Mouse (Mus musculus): ENCODE measurements around the gene Defb20.
"Not testable (repeated sequence)": the region's sequence is repeated elsewhere in the genome, so short reads cannot be mapped to it uniquely, and the experiment has no call there.

The Defb20 gene

GRCm38 (mm10) chr2:152476763-152477162, at the start of gene Defb20:
Gene Defb20, plus strand, starts transcription at chr2:152477063.
- DNase-seq (ENCODE audit: low spot score in 2 of 2): no peak

GRCm38 (mm10) chr2:152427493-152427892, 49.4 kb upstream of the Defb20 start:
- DNase-seq (ENCODE audit: low spot score in 2 of 2): peak in 1 of 2 experiments; percentile 39

- not testable (repeated sequence) for DNase-seq (ENCODE audit: low spot score in 2 of 2)
These were observed 48.4 kb upstream of the Defb20 start for GRCm38 (mm10) chr2:152428481-152428880.

- no peak for DNase-seq (ENCODE audit: low spot score in 2 of 2)
These were observed 40.4 kb upstream of the Defb20 start for GRCm38 (mm10) chr2:152436405-152436901.

GRCm38 (mm10) chr2:152436983-152437860, 39.6 kb upstream of the Defb20 start:
- peak; percentile 66 to 72 for DNase-seq (ENCODE audit: low spot score in 2 of 2)

- DNase-seq (ENCODE audit: low spot score in 2 of 2): no peak
These were observed 37.9 kb upstream of the Defb20 start for GRCm38 (mm10) chr2:152438963-152439362.

GRCm38 (mm10) chr2:152439833-152440232, 37.0 kb upstream of the Defb20 start:
- DNase-seq (ENCODE audit: low spot score in 2 of 2): no peak

- DNase-seq (ENCODE audit: low spot score in 2 of 2): no peak
These were observed 34.5 kb upstream of the Defb20 start for GRCm38 (mm10) chr2:152442322-152442721.

GRCm38 (mm10) chr2:152443281-152443680, 33.6 kb upstream of the Defb20 start:
- DNase-seq (ENCODE audit: low spot score in 2 of 2): no peak

GRCm38 (mm10) chr2:152446642-152447041, 30.2 kb upstream of the Defb20 start:
- DNase-seq (ENCODE audit: low spot score in 2 of 2): no peak

- DNase-seq (ENCODE audit: low spot score in 2 of 2): no peak
These were observed 29.4 kb upstream of the Defb20 start for GRCm38 (mm10) chr2:152447461-152447860.

GRCm38 (mm10) chr2:152450241-152450640, 26.6 kb upstream of the Defb20 start:
- peak; percentile 26 to 56 for DNase-seq (ENCODE audit: low spot score in 2 of 2)

- DNase-seq (ENCODE audit: low spot score in 2 of 2): no peak
These were observed 24.6 kb upstream of the Defb20 start for GRCm38 (mm10) chr2:152452101-152452781.

GRCm38 (mm10) chr2:152459241-152459640, 17.6 kb upstream of the Defb20 start:
- DNase-seq (ENCODE audit: low spot score in 2 of 2): no peak

GRCm38 (mm10) chr2:152464570-152465150, 12.2 kb upstream of the Defb20 start, which contains the start of gene Defb23:
Gene Defb23, minus strand, starts transcription at chr2:152464620.
- DNase-seq (ENCODE audit: low spot score in 2 of 2): no peak

GRCm38 (mm10) chr2:152470973-152471372, 5.9 kb upstream of the Defb20 start:
- DNase-seq (ENCODE audit: low spot score in 2 of 2): peak in 1 of 2 experiments; percentile 8

- DNase-seq (ENCODE audit: low spot score in 2 of 2): no peak
These were observed 4.4 kb upstream of the Defb20 start for GRCm38 (mm10) chr2:152472434-152472833.

- no peak for DNase-seq (ENCODE audit: low spot score in 2 of 2)
These were observed 4.0 kb downstream of the Defb20 start for GRCm38 (mm10) chr2:152480881-152481280.

- DNase-seq (ENCODE audit: low spot score in 2 of 2): no peak
These were observed 4.9 kb downstream of the Defb20 start for GRCm38 (mm10) chr2:152481726-152482125.

GRCm38 (mm10) chr2:152487024-152487423, 10.2 kb downstream of the Defb20 start:
- DNase-seq (ENCODE audit: low spot score in 2 of 2): no peak

GRCm38 (mm10) chr2:152490038-152490437, 13.2 kb downstream of the Defb20 start, which contains the start of gene Defb22:
Gene Defb22, minus strand, starts transcription at chr2:152490138.
- no peak for DNase-seq (ENCODE audit: low spot score in 2 of 2)

- no peak for DNase-seq (ENCODE audit: low spot score in 2 of 2)
These were observed 16.3 kb downstream of the Defb20 start for GRCm38 (mm10) chr2:152493151-152493550.
